Mouse (Mus musculus): ENCODE measurements around the gene H60b. TPM values are rescaled to one million over a fixed set of nuclear protein-coding genes. Genes with fewer than 3 reads are reported as not detected.
"Not testable (repeated sequence)": the region's sequence is repeated elsewhere in the genome, so short reads cannot be mapped to it uniquely, and the experiment has no call there.

The H60b gene
- polyA plus RNA-seq, 1 experiment from 2014 or later, result not detected

DNA sequence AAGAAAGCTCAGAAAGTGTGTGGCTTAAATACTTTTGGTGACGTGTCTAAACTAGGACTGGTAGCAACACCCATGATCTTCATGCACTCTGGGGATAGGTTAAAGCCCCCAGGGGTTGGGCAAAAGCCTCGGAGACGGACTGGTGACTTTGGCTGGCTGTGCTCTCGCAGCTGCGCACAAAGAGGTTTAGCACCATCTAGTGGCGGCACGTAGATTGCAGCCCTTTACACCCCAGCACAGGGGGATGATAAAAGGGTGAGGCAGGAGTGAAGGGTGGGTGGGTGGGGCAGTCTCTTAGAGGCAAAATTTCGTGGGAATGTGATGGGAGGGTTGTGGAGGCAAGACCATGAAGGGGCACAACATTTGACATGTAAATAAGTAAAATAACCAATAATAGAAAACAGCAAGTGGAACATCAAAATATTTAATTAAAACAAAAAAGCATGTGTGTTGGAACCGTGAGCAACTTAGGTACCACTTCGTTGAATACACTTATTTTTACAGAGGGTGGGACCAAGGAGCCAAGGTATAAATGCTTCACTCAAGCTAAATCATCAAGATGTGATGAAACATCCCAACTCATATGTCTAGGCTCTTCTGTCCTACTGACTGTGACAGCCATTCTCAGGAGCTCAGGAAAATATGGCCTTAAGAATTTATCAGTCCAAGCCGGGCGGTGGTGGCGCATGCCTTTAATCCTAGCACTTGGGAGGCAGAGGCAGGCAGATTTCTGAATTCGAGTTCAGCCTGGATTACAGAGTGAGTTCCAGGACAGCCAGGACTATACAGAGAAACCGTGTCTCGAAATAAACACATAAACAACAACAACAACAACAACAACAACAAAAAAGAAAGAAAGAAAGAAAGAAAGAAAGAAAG lies 5.6 kb downstream of the H60b start:
- H3K9me3 ChIP-seq (ENCODE audit: control insufficient read depth, low read length); H3K9ac ChIP-seq (ENCODE audit: low read depth, low read length); DNase-seq (ENCODE audit: low spot score); H3K36me3 ChIP-seq (ENCODE audit: control insufficient read depth, insufficient read depth, low read length); H3K4me3 ChIP-seq (ENCODE audit: low read depth, low read length); H3K4me1 ChIP-seq (replicated peaks; ENCODE audit: control insufficient read depth, insufficient read depth, low read length); H3K27ac ChIP-seq (ENCODE audit: low read depth, low read length); ATAC-seq (replicated peaks; ENCODE audit: low FRiP score): not testable (repeated sequence)
- 32% methylated on average over 14 of the region's 16 CpGs for WGBS
- Histone ChIP-seq H3K27me3 (replicated peaks; ENCODE audit: control insufficient read depth, insufficient read depth, low read length) (peaks cover 26% of the 10 kb centered on the region), H3K4me2 (peak overlapping the region; percentile 36; the same call in 1 of the 2 replicates)

DNA sequence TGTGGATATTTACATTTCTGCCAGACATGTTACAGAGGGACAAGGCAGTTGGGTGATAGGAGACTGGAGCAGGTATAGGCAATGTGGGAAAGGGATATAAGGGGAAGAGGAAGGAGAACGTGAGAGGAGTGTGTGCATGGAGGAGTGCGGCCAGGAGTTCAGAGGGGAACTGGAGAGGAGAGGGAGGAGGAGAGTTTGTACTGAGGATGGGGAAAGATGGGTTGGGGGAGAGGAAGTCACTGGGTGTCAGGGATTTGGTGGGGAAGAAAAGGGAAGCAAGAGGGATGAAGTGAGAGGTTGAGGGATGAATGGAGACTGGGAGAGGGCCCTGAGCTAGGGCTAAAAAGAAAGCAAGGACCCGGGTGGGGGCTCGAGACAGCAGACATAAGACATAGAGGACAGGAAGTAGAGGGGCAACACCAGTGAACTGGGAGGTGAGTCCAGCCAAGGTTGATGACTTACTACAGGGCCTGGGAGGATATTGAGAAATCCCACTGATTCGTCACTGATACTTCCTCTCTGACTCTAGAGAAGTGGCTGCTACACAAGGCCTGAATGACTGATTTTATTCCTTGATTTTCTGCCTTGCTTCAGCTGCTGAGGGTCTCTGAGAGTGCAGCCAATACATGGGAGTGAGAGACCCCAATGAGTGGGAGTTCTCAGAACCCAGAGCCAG lies 7.1 kb downstream of the H60b start:
- not testable (repeated sequence) for H3K27ac ChIP-seq (ENCODE audit: low read depth, low read length); H3K4me1 ChIP-seq (replicated peaks; ENCODE audit: control insufficient read depth, insufficient read depth, low read length); H3K4me3 ChIP-seq (ENCODE audit: low read depth, low read length); H3K4me2 ChIP-seq; H3K9ac ChIP-seq (ENCODE audit: low read depth, low read length); H3K36me3 ChIP-seq (ENCODE audit: control insufficient read depth, insufficient read depth, low read length); DNase-seq (ENCODE audit: low spot score); ATAC-seq (replicated peaks; ENCODE audit: low FRiP score); H3K9me3 ChIP-seq (ENCODE audit: control insufficient read depth, low read length)
- peaks cover 14% of the 10 kb centered on the region for H3K27me3 ChIP-seq (replicated peaks; ENCODE audit: control insufficient read depth, insufficient read depth, low read length)
- 37% methylated on average over 5 of the region's 5 CpGs for WGBS

DNA sequence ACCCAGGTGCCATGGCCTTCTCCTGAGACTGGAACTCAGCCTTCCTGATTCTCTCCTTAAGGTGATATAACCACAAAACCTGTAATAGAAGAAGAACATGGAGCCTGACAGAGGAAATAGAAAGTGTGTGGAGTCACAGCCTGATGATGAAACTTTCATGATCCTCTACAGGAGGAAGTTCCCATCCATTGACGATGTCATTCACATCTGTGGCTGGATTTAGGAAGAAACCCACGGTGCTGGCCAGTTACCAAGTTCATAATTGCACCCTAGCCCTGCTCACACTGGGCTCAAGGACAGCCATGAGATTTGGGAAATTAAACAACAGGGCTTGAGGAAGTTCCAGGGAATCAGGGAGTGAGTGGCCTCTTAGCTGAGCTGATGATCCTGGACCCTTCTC lies 7.6 kb downstream of the H60b start:
- ATAC-seq (replicated peaks; ENCODE audit: low FRiP score); H3K36me3 ChIP-seq (ENCODE audit: control insufficient read depth, insufficient read depth, low read length); H3K27me3 ChIP-seq (replicated peaks; ENCODE audit: control insufficient read depth, insufficient read depth, low read length); H3K27ac ChIP-seq (ENCODE audit: low read depth, low read length); H3K9ac ChIP-seq (ENCODE audit: low read depth, low read length); H3K4me2 ChIP-seq; DNase-seq (ENCODE audit: low spot score); H3K4me3 ChIP-seq (ENCODE audit: low read depth, low read length); H3K9me3 ChIP-seq (ENCODE audit: control insufficient read depth, low read length); H3K4me1 ChIP-seq (replicated peaks; ENCODE audit: control insufficient read depth, insufficient read depth, low read length): not testable (repeated sequence)
- WGBS, result 61% methylated on average over 2 of the region's 2 CpGs

DNA sequence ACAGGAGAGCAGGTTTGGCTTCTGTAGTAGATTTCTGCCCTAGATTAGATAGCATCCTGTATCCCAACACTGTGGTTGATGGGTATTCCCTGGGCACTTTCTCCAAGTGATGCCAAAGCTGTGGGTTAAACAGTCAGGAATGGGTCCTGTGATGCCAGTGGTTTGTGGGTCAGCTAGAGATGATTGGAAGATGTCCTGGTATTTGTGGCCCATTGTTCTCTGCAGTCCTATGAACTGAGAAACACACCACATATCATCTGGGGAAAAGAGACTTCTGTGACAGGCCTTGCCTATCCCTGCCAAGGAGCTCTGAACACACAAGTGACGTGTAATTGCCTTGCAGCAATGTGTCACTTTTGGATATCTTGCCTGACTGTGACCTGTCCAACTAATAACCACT lies 8.7 kb downstream of the H60b start:
- H3K9me3 ChIP-seq (ENCODE audit: control insufficient read depth, low read length); H3K9ac ChIP-seq (ENCODE audit: low read depth, low read length); ATAC-seq (replicated peaks; ENCODE audit: low FRiP score); H3K27me3 ChIP-seq (replicated peaks; ENCODE audit: control insufficient read depth, insufficient read depth, low read length); H3K27ac ChIP-seq (ENCODE audit: low read depth, low read length); H3K4me2 ChIP-seq; H3K4me1 ChIP-seq (replicated peaks; ENCODE audit: control insufficient read depth, insufficient read depth, low read length); H3K4me3 ChIP-seq (ENCODE audit: low read depth, low read length); H3K36me3 ChIP-seq (ENCODE audit: control insufficient read depth, insufficient read depth, low read length); DNase-seq (ENCODE audit: low spot score): not testable (repeated sequence)
- WGBS, result 60% methylated on average over 1 of the region's 1 CpGs

DNA sequence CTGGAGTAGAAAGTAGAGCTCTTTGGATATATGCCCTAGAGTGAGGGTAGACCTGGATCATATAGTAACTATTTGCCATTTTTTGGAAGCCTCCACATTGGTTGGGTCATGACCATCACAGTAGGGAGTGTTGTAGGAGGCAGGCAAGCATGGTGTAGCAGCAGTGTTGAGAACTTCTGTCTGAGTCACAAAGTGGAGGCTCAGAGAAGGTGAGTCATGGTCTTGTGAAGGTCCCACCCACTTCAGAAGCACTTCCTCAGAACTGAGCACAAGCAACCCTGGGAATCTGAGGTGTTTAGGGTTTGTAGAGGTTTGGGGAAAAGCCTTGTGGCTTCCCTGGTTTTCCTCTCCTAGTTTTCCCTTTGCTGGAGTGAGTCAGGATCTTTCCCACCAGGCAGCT lies 10.7 kb downstream of the H60b start:
- not testable (repeated sequence) for H3K4me1 ChIP-seq (replicated peaks; ENCODE audit: control insufficient read depth, insufficient read depth, low read length); DNase-seq (ENCODE audit: low spot score); H3K36me3 ChIP-seq (ENCODE audit: control insufficient read depth, insufficient read depth, low read length); H3K4me2 ChIP-seq; ATAC-seq (replicated peaks; ENCODE audit: low FRiP score); H3K27me3 ChIP-seq (replicated peaks; ENCODE audit: control insufficient read depth, insufficient read depth, low read length); H3K4me3 ChIP-seq (ENCODE audit: low read depth, low read length); H3K9me3 ChIP-seq (ENCODE audit: control insufficient read depth, low read length); H3K9ac ChIP-seq (ENCODE audit: low read depth, low read length); H3K27ac ChIP-seq (ENCODE audit: low read depth, low read length)

DNA sequence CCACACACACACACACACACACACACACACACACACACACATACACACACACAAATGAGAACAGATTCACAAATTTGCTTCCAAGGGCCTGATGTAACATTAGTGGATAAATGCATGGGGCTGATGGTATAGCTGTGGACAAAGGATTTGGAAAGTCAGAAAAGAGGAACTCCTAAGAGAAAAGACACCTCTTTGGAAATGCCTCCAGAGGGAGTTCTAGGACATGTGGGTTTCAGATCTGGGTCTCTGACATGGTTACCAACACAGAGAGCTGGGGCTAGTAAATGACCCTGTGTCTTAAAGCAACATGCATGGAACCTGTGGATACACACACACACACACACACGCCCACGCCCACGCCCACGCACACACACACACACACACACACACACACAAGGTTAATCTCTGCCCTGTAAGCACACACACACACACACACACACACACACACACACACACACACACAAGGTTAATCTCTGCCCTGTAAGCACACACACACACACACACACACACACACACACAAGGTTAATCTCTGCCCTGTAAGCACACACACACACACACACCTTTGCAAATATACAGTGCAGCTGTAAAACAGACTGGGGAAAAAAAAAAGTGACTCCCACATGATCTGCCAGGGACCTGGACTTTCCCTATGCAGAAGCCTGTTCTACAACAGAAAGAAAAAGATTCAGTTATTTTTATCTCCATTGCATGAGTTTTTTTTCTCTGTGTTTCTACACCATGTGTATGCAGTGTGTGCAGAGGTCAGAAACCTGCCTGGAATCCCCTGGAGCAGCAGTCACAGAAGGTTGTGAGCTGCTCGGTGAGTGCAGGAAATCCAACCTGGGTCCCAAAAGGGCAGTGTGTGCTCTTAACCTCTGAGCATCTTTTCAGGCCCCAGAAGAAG lies 14.3 kb downstream of the H60b start:
- not testable (repeated sequence) for H3K4me3 ChIP-seq (ENCODE audit: low read depth, low read length); ATAC-seq (replicated peaks; ENCODE audit: low FRiP score); H3K4me1 ChIP-seq (replicated peaks; ENCODE audit: control insufficient read depth, insufficient read depth, low read length); H3K36me3 ChIP-seq (ENCODE audit: control insufficient read depth, insufficient read depth, low read length); H3K9ac ChIP-seq (ENCODE audit: low read depth, low read length); DNase-seq (ENCODE audit: low spot score); H3K9me3 ChIP-seq (ENCODE audit: control insufficient read depth, low read length); H3K27ac ChIP-seq (ENCODE audit: low read depth, low read length); H3K27me3 ChIP-seq (replicated peaks; ENCODE audit: control insufficient read depth, insufficient read depth, low read length)
- 64% methylated on average over 4 of the region's 5 CpGs for WGBS
- H3K4me2 ChIP-seq, result 0 out of 2 replicates have a peak overlapping the region, but pooled peaks have one; percentile 14

DNA sequence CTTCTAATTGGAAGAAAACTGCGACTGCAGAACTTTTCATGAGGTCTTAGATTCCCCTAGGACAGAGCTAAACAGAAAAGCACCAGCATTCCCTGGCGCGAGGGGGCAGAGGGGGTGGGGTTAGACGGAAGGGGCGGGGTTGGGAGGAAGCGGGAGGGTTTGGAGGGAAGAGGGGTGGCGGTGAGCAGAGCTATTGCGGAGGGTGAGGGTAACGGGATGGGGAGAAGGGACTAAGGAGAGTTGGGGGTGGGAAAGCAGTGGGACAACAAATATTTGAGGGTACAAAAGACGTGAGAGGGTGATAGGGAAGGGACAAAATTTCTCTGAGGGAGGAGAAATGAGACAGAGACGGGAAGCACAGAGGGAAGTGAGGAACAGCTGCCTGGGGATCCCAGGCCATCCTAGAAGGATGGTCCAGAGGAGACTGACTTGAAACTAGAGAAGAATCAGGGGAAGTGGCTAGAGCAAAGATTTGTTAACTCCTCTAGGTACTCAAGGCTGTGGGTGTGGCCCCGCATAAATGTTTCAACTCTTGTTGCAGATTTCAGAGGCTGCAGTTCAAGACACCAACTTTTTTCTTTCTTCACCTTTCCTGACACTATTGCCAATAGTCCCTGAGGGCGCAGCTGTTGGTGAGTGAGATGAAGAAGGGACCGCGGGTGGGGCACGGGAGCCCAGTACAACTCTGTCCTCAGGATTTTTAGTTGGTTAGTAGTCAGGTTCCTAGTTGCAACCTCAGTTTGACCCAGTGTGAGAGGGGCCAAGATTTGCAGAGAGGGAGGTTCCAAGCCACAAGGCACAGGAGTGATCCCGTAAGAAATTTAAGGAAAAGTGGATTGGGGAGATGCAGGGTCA lies 15.2 kb downstream of the H60b start:
- not testable (repeated sequence) for H3K27ac ChIP-seq (ENCODE audit: low read depth, low read length); H3K4me1 ChIP-seq (replicated peaks; ENCODE audit: control insufficient read depth, insufficient read depth, low read length); H3K9ac ChIP-seq (ENCODE audit: low read depth, low read length); H3K27me3 ChIP-seq (replicated peaks; ENCODE audit: control insufficient read depth, insufficient read depth, low read length); H3K9me3 ChIP-seq (ENCODE audit: control insufficient read depth, low read length); H3K36me3 ChIP-seq (ENCODE audit: control insufficient read depth, insufficient read depth, low read length); H3K4me3 ChIP-seq (ENCODE audit: low read depth, low read length); ATAC-seq (replicated peaks; ENCODE audit: low FRiP score); DNase-seq (ENCODE audit: low spot score)
- H3K4me2 ChIP-seq, result 0 out of 2 replicates have a peak overlapping the region, but pooled peaks have one; percentile 14
- WGBS, result 10% methylated on average over 11 of the region's 17 CpGs

DNA sequence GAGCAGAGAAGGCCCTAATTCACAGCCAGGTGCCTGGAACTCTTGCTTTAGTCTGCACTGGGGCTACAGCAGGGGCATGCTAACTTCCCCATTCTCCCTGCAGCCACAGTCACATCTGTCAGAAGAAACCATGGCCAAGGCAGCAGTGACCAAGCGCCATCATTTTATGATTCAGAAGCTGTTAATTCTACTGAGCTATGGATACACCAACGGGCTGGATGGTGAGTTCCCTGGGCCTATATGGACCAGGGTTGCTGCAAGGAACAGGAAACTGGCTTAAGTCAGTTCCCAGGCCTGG lies 15.8 kb downstream of the H60b start:
- not testable (repeated sequence) for DNase-seq (ENCODE audit: low spot score); H3K27ac ChIP-seq (ENCODE audit: low read depth, low read length); H3K9me3 ChIP-seq (ENCODE audit: control insufficient read depth, low read length); H3K27me3 ChIP-seq (replicated peaks; ENCODE audit: control insufficient read depth, insufficient read depth, low read length); H3K4me2 ChIP-seq; ATAC-seq (replicated peaks; ENCODE audit: low FRiP score); H3K4me3 ChIP-seq (ENCODE audit: low read depth, low read length); H3K4me1 ChIP-seq (replicated peaks; ENCODE audit: control insufficient read depth, insufficient read depth, low read length); H3K9ac ChIP-seq (ENCODE audit: low read depth, low read length); H3K36me3 ChIP-seq (ENCODE audit: control insufficient read depth, insufficient read depth, low read length)
- WGBS, result 71% methylated on average over 1 of the region's 2 CpGs
